Mouse (Mus musculus) forebrain, embryonic 11.5 days (tissue): ENCODE measurements around the gene Pdxp. TPM values are rescaled to one million over a fixed set of nuclear protein-coding genes. Genes with fewer than 3 reads are reported as not detected.
A peak's percentile ranks its signal among the peaks of the same experiment; 100 is the strongest.

Experiments used
- ATAC-seq: fragments of 200-750 bp; cut with Nextera tagmentation; replicated peaks from 2 replicates; pipeline ENCODE4 v1.8.0; 2017; ENCODE audit warnings: moderate TSS enrichment; ENCODE audit not compliant: low FRiP score
- DNase-seq: peaks from one replicate; pipeline ENCODE4 v3.0.0-alpha.2; 2017; ENCODE audit warnings: low spot score
- H3K27ac ChIP-seq: fragments of 300-500 bp; sonication (generic); 2 replicates; pipeline ENCODE4 v1.5.1; 2014; ENCODE audit warnings: low read depth, low read length
- H3K27me3 ChIP-seq: fragments of 300-500 bp; sonication (generic); 2 replicates; pipeline ENCODE4 v1.6.1; 2014; ENCODE audit warnings: mild to moderate bottlenecking, low read length, mixed read lengths; ENCODE audit not compliant: control insufficient read depth, insufficient read depth
- H3K36me3 ChIP-seq: fragments of 300-500 bp; sonication (generic); 2 replicates; pipeline ENCODE4 v1.6.1; 2014; ENCODE audit warnings: mild to moderate bottlenecking, low read length, moderate library complexity, mixed read lengths; ENCODE audit not compliant: control insufficient read depth, insufficient read depth
- H3K4me1 ChIP-seq: fragments of 300-500 bp; sonication (generic); replicated peaks from 2 replicates; pipeline ENCODE4 v1.6.1; 2014; ENCODE audit warnings: low read length, mixed read lengths; ENCODE audit not compliant: control insufficient read depth, insufficient read depth
- H3K4me2 ChIP-seq: fragments of 300-500 bp; sonication (generic); 2 replicates; pipeline ENCODE4 v1.6.1; 2014; ENCODE audit warnings: low read depth, mild to moderate bottlenecking, low read length, moderate library complexity, mixed read lengths; ENCODE audit not compliant: severe bottlenecking
- H3K4me3 ChIP-seq: fragments of 300-500 bp; sonication (generic); 2 replicates; pipeline ENCODE4 v1.5.1; 2014; ENCODE audit warnings: low read depth, low read length
- H3K9ac ChIP-seq: fragments of 300-500 bp; sonication (generic); 2 replicates; pipeline ENCODE4 v1.6.1; 2014; ENCODE audit warnings: low read length
- H3K9me3 ChIP-seq: fragments of 300-500 bp; sonication (generic); 2 replicates; pipeline ENCODE4 v1.6.1; 2016; ENCODE audit warnings: low read length, mixed read lengths; ENCODE audit not compliant: control insufficient read depth
- WGBS: fragments of 180-500 bp; shearing (Covaris S2); extraction: QIAGEN DNeasy Blood & Tissue Kit; methylation state at CpG from one replicate; pipeline ENCODE4 v1.1.7; 2014; 5-methylcytosine and 5-hydroxymethylcytosine counted together
- polyA plus RNA-seq: library from polyadenylated mRNA; unstranded; fragments of >200 nt; fragmentation: Nextera tagmentation; extraction: Ambion mirVana; gene quantifications from 2 replicates; pipeline ENCODE4 v1.2.1, GENCODE M21; 2014

The Pdxp gene
- polyA plus RNA-seq, 1 experiment from 2014 or later: 37.2 TPM

DNA sequence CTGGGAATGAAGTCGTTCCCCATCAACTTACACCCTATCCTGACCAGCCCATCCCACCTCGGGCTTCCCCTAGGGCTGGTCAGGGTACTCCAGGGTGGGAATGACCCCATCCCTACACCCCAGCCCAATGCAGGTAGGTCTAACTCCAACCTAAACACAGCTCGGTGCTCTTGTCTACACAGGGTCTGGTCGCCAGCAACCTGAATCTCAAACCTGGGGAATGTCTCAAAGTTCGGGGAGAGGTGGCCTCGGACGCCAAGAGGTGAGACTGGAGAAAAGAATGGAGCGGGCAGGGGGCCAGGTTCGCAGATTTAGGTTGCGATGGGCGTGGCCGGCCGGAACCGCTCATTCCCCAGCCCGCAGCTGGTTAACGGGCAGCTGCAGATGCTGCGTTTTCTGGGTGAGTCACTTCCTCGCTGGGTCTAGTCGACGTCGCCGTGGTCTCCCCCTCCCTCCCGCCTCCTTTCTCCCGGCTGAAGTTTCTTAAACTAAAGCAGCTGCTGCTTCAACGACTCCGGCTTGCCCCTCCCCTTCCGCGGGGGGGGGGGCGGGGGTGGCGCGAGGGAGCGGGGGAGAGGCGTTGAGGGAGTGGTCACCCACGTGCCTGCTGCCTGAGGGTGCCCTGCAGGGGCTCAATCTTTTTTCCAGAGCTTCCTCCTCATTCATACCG lies 14.2 kb downstream of the Pdxp start:
- ATAC-seq (peak; percentile 58), DNase-seq (peak; percentile 89)
- H3K27me3 ChIP-seq: peaks cover 4% of the 10 kb centered on the region; the same call in 1 of the 2 replicates
- peaks cover 22% of the 10 kb centered on the region for H3K4me1 ChIP-seq
- H3K4me2 ChIP-seq: peak overlapping the region; percentile 59
- H3K4me3 ChIP-seq: peak overlapping the region; percentile 28
- WGBS: under 1% methylated on average over 33 of the region's 35 CpGs
- no peak overlapping the region for H3K27ac ChIP-seq
- H3K9me3 ChIP-seq: no peaks in the 10 kb centered on the region
- H3K9ac ChIP-seq: peak overlapping the region; percentile 45
- H3K36me3 ChIP-seq: no peaks in the 10 kb centered on the region

- Histone ChIP-seq H3K4me2 (peak overlapping the region; percentile 59), H3K9me3 (no peaks in the 10 kb centered on the region), H3K36me3 (no peaks in the 10 kb centered on the region), H3K9ac (no peak overlapping the region), H3K27ac (0 out of 2 replicates have a peak overlapping the region, but pooled peaks have one; percentile 31), H3K4me1 (peaks cover 22% of the 10 kb centered on the region), H3K27me3 (peaks cover 4% of the 10 kb centered on the region; the same call in 1 of the 2 replicates), H3K4me3 (peak overlapping the region; percentile 28; the same call in 1 of the 2 replicates)
- 51% methylated on average over 8 of the region's 8 CpGs for WGBS
- DNase-seq (no peak), ATAC-seq (0 out of 2 replicates have a peak, but pooled peaks have one; percentile 3)
Measured at GRCm38 (mm10) chr15:78928539-78928938, 14.8 kb downstream of the Pdxp start.

DNA sequence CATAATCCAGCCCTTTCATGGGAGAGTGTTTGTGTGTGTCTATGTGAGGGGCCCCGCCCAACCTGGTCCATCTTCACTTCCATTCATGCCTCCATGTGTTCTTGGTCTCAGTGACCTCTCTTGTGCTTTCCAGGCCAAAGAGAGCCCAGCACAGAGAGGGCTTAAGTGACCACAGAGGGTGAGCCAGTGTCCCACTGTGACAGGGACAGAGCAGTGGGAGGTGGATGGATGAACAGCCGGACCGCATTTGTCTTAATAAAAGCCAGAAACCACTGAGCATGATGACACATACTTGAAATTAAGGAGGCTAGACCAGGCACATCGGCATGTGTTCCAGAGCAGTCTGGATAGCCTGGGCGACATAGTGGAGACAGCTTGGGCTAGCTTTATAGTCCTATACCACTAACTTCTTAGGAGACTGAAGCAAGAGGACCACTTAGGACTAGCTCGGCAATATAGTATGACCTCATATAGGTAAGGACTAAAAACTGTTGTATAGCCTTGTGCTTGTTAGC lies 16.5 kb downstream of the Pdxp start:
- peak; percentile 41 for DNase-seq
- Histone ChIP-seq H3K27ac (no peak overlapping the region), H3K4me3 (no peak overlapping the region), H3K36me3 (no peaks in the 10 kb centered on the region), H3K4me1 (peaks cover 22% of the 10 kb centered on the region), H3K9me3 (no peaks in the 10 kb centered on the region), H3K9ac (no peak overlapping the region), H3K4me2 (no peak overlapping the region), H3K27me3 (peaks cover 4% of the 10 kb centered on the region; the same call in 1 of the 2 replicates)
- WGBS: 94% methylated on average over 6 of the region's 6 CpGs
- no peak for ATAC-seq

GRCm38 (mm10) chr15:78930801-78931426 lies 17.2 kb downstream of the Pdxp start:
- Histone ChIP-seq H3K4me3 (no peak overlapping the region), H3K4me2 (no peak overlapping the region), H3K27ac (no peak overlapping the region), H3K9ac (no peak overlapping the region), H3K36me3 (no peaks in the 10 kb centered on the region), H3K4me1 (peaks cover 25% of the 10 kb centered on the region), H3K9me3 (no peaks in the 10 kb centered on the region), H3K27me3 (peaks cover 4% of the 10 kb centered on the region; the same call in 1 of the 2 replicates)
- 91% methylated on average over 7 of the region's 7 CpGs for WGBS
- ATAC-seq (no peak), DNase-seq (peak; percentile 45)

GRCm38 (mm10) chr15:78931577-78931976 lies 17.9 kb downstream of the Pdxp start:
- Histone ChIP-seq H3K9me3 (no peaks in the 10 kb centered on the region), H3K27me3 (peaks cover 4% of the 10 kb centered on the region; the same call in 1 of the 2 replicates), H3K4me2 (no peak overlapping the region), H3K36me3 (no peaks in the 10 kb centered on the region), H3K4me3 (no peak overlapping the region), H3K4me1 (peaks cover 21% of the 10 kb centered on the region), H3K9ac (no peak overlapping the region), H3K27ac (no peak overlapping the region)
- no peak for ATAC-seq
- WGBS: 38% methylated on average over 3 of the region's 3 CpGs
- peak; percentile 43 for DNase-seq

DNA sequence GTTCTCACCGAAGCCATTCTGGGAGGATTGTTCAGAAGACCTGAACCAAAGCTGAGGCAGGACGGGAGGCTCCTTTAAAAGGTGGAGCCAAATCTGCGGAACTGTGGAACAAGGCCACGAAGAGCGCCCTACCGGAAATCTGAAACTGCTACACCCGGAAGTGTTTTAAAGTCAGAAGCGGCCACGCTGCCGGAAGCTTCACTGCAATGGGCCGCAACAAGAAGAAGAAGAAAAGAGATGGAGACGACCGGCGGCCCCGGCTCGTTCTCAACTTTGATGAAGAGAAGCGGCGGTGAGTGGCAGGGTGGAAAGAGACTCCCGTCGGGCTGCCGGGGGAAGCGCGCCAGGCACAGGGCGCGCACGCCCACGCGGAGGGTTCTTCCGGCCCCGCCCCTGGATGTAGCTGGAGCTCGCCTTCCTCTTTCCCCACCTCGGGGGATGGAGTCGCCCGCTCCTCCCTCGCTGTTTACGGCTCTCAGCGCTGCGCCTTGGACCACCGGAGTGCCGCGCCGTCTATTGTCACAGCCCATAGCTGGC lies 21.1 kb downstream of the Pdxp start, which contains the start of gene Nol12:
Nol12 (plus strand) TSS at position 150 of the 537 bp plus-strand sequence.
- Histone ChIP-seq H3K27ac (peak within 1 kb of the TSS; percentile 48; the same call in 1 of the 2 replicates), H3K27me3 (no peaks in the 10 kb centered on the region), H3K36me3 (peaks cover 3% of the 10 kb centered on the region; the same call in 1 of the 2 replicates), H3K4me1 (peaks cover 4% of the 10 kb centered on the region), H3K4me2 (peak within 1 kb of the TSS; percentile 76), H3K9me3 (no peaks in the 10 kb centered on the region), H3K9ac (peak within 1 kb of the TSS; percentile 74), H3K4me3 (peak within 1 kb of the TSS; percentile 77)
- WGBS: under 1% methylated on average over 40 of the region's 42 CpGs
- DNase-seq (peak; percentile 88), ATAC-seq (peak; percentile 87)

- Histone ChIP-seq H3K4me1 (peaks cover 4% of the 10 kb centered on the region), H3K9ac (no peak overlapping the region), H3K27me3 (no peaks in the 10 kb centered on the region), H3K9me3 (no peaks in the 10 kb centered on the region), H3K4me3 (no peak overlapping the region), H3K27ac (no peak overlapping the region), H3K36me3 (peaks cover 10% of the 10 kb centered on the region; the same call in 1 of the 2 replicates), H3K4me2 (peak overlapping the region; percentile 76; the same call in 1 of the 2 replicates)
- ATAC-seq: no peak
- DNase-seq: peak; percentile 45
- 95% methylated on average over 12 of the region's 12 CpGs for WGBS
Measured at GRCm38 (mm10) chr15:78936403-78936802, 22.7 kb downstream of the Pdxp start.

DNA sequence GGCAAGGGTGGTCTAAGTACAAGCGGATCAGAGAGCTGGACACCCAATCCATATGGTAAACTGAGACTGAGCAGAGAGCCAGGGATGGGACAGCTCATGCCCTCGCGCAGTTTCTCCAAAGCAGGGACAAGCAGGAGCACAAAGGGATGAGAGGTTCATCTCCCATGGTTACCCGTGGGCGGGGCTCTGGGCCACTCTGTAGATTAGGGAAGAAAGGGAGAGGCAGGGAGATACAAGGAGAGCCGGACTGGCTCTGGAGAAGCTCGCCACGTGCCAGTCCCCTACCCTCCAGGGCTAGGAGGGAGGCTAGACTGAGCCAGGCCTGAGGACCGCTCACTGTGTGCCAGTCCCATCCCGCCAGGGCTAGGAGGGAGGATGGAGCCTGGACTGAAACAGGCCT lies 23.6 kb downstream of the Pdxp start:
- no peak overlapping the region for H3K4me3 ChIP-seq
- no peak for DNase-seq
- no peak overlapping the region for H3K4me2 ChIP-seq
- H3K9me3 ChIP-seq: no peaks in the 10 kb centered on the region
- H3K36me3 ChIP-seq: peaks cover 12% of the 10 kb centered on the region; the same call in 1 of the 2 replicates
- 87% methylated on average over 10 of the region's 10 CpGs for WGBS
- no peak for ATAC-seq
- H3K27me3 ChIP-seq: no peaks in the 10 kb centered on the region
- H3K9ac ChIP-seq: no peak overlapping the region
- H3K27ac ChIP-seq: no peak overlapping the region
- peaks cover 4% of the 10 kb centered on the region for H3K4me1 ChIP-seq
